Mouse (Mus musculus) right cerebral cortex, adult 18-20 months (tissue): Measurements from ENCODE around the gene Tmem91.
"Not testable (repeated sequence)": the region's sequence is repeated elsewhere in the genome, so short reads cannot be mapped to it uniquely, and the experiment has no call there.

Experiments used
- DNase-seq: peaks from one replicate; pipeline ENCODE4 v3.0.0; 2022; ENCODE audit warnings: mixed read lengths

Tmem91 gene

DNA sequence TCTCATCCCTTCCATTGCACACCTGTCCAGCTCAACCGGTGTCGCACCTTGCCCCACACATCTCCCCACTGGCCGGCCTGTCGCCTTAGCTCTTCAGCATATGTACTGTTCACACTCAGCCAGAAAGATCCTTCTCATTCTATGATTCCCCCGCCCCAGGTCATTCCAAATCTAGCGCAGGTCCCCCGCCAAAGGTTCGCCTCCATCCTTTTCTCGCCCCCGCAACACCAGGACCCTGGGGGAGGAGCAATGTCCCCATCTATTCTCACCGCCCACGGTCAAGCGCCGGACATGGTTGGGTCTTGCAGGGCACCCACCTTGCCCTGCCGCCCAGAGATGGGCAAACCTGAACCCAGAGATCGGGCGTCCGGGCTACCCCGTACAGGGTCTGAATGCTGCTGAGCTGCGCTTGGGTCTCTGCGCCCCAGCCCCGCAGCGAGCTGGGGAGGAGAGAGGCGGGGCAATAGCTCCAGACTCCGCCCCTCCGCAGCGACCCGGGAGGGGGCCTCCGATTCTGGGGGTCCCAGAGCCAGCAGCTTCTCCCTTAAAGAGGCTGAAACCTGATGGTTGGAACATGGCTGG is at the start of gene Tmem91:
TSS of gene Tmem91 (minus strand) at position 448 of the 582 bp plus-strand sequence.
- DNase-seq: no peak

DNA sequence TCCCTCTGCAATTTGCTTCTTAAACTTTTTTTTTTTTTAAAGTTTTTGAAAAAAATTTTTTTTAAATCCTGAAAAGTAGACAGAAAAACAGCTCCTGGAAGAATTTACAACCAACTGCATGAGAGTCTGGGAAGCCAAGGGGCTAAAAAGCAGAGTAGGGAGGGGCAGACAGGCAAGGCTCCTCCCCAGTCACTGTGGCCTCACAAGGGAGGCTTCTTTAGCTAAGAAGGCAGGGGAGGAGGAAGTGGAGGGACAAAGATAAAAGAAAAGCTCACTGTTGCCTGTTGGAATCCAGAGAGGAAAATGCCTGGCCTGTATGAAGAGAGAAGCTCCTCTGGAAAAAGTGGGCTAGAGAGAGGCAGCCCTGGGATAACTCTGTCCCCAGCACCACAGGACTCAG is 46.8 kb upstream of the Tmem91 start:
- DNase-seq: not testable (repeated sequence)

DNA sequence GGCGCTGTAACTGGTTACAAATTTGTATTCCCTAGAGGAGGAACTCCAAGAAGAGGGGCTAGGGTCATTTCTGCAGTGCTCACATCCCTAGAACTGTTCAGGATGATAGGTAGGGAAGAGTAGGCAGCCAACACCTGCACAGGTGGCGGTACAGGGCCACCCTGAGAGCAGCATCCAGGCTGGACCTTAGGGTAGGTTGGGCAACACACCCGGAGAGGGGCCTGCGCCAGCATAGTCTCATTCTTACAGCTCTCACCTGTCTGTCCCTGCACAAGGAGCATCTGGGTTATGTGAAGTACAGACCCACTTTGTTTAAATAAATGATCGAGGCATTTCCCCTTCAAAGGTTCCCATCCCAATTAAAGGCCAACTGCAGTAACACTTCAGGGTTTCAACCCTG is 45.8 kb upstream of the Tmem91 start:
- DNase-seq: no peak

DNA sequence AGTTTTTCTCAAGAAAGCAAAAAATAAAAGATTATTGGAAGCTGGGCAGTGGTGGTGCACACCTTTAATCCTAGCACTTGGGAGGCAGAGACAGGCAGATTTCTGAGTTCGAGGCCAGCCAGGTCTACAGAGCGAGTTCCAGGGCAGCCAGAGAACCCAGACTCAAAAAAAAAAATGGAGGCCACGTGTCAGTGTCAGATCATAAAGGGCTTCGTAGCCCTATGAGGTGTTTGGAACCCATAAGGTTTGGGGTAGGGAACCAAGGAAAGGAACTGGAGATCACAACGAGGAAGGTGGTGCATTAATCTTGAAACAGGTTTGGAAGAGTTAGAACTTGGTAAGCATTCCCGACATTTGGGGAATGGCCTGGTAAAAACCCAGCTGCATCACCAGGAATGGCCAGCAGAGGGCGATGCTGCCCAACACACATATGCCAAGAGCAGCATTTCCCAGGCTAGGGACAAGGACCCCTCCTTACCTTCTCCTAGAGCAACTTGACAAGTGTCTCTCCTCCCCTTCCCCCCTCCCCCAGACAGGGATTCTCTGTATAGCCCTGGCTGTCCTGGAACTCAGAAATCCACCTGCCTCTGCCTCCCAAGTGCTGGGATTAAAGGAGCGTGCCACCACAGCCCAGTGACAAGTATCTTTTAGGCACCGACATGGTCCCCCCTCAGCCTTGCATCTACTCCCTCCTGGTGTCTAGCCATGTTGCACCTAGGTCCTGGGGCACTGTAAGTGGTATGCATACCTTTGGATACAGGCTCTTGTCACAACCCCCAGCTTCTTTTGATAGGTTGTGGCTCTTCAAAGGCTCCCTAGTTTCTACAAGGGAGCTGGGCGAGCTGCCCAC is 45.0 kb upstream of the Tmem91 start:
- DNase-seq: peak; percentile 70

DNA sequence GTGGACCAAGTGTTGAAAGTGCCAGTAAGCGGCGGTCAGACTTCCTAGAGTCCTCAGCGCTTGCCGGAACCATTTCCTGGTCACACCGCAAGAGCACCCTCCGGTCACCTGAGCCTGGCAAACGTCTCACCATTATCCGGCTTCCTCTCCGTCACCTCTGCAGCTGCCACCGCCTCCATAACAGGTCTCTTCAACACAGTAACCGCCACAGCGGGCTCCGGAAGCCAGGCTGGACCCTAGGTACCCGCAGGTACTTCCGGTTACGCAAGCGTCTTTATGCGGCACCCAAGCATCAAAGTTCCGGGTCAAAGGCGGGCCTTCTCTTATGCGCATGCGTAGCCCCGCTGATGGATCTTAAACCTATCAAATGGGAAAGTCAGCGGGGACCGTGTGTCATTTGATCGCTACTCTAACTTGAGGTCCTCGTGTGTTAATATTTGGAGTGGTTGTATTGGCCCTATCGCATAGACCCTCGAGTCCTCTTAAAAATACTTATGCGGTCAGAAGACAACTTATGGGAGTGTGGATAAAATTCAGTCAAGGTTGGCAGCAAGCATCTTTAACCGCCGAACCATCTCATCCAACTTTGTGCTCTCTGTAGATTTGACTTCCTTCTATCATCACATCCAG is 43.9 kb upstream of the Tmem91 start, which contains the start of gene Ccdc97:
TSS of gene Ccdc97 (minus strand) at position 301 of the 630 bp plus-strand sequence.
- DNase-seq: peak; percentile 96

DNA sequence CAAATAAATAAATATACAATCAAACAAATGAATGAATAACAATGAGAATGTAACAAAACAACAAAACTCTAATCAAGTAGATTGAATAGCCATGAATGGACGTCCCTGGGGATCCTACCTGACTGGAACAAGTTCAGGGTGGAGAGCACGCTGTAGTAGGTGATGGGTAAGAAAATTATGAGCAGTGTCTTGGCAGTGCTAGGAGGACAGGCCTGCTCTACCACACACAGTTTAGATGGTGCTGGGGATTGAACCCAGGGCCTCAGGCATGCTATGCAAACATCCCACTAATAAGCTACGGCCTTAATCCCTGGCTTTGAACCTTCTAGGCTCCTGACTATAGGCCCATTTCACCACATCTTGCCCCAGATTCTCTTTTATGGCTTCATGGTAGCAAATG is 42.5 kb upstream of the Tmem91 start:
- no peak for DNase-seq

DNA sequence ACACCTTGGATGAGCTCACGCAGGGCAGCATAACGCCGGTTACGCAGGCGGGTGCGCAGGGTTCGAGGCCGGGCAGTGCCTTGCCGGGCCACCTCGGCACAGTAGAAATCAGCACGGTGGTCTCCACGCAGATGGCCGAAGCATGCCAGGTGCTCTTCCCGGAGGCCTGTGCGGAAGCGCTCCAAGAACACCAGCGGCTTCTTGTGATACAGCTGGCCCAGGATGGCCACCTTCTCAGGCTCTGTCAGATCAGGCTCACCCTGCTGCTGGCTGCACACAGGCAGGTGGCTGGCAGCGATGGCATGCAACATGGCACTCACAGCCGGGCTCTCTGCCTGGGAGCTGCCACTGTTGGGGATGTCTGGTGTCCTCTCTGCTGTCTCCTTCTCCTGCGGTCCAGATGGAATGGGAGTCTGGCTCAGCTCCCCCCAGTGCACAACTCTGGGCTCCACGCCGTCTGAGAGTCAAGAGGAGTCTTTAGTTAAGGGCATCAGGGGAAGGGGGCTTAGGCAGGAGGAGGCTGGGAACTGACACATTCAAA is 40.8 kb upstream of the Tmem91 start:
- no peak for DNase-seq

DNA sequence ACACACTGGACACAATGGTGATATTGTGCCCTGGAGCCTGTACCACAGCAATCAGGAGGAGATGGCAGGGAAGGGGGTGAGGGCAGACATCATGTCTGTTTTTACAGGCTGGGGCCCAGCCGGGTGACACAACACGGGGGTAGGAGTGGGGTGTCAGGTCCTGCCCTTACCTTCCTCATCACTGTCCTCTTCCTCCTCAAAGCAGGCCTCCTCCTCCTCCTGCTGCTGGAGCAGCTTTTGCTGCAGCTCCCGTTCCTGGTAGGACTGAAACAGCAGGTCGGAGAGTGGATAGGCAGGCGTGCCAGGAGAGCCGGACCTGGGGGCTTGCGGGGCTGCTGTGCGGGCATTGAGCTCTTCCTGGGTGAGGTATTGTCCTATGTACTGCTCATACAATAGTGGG is 39.6 kb upstream of the Tmem91 start:
- no peak for DNase-seq

DNA sequence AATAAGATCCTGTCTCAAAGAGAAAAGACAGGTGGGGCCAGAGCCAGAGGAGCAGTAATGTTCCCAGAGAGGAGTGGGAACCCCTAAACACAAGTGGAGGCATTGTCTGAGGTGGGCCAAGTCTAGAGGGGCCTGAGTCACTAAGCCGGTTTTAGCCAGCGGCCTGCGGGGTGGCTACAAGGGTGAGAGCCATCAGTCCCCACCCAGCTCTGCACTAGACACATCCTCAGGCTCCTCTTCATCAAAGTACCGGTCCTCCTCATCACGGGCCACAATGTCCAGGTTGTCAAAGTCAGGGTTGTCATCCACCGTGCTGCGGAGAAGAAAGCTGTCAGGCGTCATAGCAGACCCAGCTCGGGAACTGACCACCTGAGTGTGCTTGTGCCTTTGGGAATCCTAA is 37.8 kb upstream of the Tmem91 start:
- DNase-seq: no peak

DNA sequence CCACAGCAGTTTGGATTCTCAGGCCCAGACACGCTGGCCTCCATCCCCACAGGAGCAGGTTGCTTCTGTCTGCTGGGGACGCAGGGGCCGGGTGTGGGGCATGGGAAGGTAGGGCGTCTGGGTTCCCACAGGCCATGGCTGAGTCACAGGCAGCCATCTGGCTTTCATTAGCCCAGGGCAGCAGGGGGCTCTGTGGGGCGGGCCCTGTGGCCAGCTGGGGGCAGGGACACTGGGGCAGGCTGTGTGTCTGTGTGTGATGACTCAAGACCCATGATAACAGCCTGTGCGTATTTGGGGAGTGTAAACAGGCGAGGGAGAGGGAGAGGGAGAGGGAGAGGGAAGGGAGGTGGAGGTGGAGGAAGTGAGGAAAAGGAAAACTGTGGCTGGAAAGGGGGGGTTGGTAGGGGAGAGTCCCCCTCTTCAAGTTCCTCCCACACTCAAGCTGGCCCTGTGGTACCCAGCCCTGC is 36.8 kb upstream of the Tmem91 start:
- peak; percentile 76 for DNase-seq

DNA sequence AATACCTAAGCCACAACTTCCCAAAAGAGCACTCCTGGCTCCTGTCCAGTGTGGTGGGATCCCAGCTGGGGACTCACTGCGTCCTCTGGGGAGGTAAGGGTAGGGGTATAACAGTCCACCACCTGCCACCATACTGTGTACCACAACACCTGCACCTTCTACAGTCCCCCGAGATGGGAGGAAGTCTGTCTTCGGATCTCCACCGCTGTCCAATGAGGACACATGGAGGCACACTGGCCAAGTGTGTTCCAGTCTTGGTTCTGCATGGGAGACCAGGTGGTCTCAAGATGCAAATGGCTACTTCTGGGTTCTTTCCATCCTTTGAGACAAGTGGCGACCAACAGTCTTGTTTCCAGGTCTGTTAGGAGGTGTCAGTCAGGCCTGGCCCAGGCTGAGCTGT is 36.2 kb upstream of the Tmem91 start:
- no peak for DNase-seq

DNA sequence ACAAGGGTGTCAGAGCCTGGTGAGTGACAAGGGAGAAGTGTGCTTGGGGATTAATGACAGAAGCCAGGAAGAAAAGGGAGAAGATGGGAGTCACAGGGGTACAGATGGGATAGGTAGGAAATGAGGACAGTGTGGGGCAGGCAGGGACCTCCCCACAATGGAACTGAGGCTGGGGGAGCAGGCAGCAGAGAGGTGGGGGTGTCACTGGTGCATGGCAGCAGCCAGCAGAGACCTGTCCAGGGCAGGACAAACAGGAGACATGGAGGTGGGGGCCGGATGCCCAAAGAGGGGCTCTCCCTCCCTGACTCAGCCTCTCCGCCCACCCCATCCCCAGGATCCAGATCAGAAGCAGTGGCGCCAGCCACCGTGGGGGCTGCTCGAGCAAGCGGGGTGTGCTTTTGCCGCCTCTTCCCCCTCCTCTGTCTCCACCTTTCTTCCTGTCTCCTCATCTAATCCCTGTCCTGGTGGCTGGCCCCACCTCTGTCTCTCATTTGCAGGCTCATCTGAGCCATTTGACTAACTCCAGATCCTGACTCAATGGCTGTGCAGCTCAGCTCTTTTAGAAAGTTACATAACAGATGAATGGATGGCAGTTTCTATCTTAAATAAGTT is 35.7 kb upstream of the Tmem91 start:
- peak; percentile 81 for DNase-seq

DNA sequence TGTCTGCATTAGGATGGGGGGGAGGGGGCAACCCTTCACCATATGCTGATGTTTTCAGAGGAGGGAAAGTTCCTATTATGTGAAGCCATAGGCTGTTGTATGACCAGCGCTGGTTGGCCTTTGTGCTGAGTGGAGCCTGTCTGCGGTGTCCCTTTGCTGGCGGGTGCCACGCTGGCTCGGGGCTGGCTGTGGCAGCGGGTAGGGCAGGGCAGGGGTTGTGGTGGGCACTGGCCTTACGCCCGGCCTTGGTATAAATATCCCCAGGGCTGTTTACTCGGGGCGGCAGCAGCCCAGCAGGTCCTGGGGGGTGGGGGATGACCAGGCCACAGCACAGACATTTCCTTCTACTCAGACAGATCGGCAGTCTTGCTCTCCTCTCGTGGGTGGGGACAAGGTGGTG is 35.0 kb upstream of the Tmem91 start:
- DNase-seq: no peak

DNA sequence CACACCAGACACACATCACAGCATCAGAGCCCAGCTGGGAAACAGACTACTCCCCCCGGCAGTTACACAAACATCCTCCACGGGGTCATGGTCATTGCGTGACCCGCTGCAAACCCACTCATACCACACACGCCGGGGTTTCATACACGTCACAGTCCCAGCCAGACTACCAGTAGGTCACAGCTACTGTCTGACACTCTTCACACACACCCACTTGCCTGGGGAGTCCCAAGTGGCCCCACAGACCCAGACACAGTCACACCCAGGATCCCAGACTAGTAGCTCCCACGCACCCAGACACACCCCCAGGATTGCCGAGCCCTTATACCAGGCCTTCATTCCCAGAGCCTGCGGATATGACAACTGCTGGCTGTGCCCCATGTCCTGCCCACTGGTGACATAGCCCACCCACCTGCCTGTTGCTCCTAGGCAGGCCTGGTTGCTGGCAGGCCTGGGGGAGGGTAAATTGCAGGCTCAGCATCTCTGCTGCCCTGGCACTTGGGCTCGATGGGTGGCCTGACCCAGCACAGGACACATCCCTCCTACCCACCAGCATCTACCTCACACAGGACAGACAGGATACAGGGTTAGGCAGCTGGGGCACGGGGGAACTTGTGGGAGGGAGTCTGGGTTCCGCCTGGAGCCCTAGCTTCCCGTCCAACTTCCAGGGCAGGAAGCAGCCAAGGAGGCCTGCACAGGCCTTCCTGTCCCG is 32.8 kb upstream of the Tmem91 start:
- no peak for DNase-seq

DNA sequence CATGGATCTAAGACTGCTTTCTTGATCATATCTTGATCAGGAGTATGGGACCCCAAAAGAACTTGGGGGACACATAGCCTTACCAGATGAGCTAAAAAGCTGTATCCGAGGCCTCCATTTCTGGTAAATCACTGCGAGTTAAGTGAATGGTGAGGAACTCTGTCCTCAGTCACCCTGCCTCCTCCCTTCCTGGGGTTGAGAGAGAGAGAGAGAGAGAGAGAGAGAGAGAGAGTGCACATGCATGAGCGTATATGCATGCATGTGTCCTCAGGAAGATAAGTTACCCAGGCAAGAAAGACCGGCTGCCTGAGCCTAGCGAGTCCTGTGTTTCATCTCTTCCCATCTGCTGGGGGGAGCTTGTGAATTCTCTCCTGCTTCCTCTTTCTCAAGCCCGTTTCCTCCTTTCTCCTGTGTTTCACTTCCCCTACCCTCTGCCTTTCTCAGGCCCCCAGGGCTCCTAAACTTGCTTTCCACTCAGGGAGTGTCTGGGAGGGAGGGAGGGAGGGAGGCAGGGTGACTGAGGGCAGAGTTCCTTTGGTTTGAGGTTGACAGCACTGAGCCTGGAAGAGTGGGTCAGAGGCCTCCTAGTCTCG is 31.7 kb upstream of the Tmem91 start:
- no peak for DNase-seq

DNA sequence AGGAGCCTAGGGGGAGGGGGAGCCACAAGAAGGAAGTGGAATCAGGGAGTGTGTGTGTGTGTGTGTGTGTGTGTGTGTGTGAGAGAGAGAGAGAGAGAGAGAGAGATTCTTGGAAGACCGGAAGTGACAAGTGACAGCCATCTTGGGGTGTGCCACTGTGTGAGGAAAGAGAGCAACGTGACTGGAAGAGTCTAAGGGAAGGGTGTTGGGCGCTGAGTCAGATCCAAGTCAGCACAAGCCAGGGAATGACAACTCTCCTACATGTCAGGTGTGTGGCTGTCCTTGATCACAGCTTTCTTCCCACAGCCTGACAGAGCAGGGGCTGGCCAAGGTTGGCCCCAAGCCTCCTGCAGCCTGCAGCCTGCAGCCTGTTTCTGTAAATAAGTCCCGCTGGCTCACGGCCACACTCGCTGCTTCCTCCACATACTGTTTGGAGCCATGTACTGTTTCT is 30.9 kb upstream of the Tmem91 start:
- DNase-seq: peak; percentile 69

DNA sequence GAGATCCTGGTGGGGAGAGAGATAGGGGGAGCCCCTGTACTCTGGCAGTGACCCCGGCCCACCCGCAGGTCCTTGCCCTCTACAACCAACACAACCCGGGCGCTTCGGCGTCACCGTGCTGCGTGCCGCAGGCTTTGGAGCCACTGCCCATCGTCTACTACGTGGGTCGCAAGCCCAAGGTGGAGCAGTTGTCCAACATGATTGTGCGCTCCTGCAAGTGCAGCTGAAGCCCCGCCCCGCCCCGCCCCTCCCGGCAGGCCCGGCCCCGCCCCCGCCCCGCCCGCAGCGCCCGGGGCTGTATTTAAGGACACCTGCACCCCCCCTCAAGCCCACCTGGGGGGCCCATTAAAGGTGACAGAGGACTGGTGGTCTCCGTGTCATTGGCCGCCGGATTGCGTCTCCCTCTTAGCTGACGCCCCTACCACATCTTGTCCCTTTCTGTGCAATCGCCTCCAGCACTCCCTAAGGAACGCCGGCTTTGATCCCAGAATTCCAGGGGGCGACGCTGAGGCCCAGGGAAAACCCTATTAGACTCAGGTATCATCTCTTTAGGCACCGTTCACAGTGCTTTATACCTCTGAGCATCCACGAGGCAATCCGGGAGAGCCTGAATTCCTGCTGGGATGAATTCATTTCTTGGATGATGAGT is 29.9 kb upstream of the Tmem91 start:
- no peak for DNase-seq

DNA sequence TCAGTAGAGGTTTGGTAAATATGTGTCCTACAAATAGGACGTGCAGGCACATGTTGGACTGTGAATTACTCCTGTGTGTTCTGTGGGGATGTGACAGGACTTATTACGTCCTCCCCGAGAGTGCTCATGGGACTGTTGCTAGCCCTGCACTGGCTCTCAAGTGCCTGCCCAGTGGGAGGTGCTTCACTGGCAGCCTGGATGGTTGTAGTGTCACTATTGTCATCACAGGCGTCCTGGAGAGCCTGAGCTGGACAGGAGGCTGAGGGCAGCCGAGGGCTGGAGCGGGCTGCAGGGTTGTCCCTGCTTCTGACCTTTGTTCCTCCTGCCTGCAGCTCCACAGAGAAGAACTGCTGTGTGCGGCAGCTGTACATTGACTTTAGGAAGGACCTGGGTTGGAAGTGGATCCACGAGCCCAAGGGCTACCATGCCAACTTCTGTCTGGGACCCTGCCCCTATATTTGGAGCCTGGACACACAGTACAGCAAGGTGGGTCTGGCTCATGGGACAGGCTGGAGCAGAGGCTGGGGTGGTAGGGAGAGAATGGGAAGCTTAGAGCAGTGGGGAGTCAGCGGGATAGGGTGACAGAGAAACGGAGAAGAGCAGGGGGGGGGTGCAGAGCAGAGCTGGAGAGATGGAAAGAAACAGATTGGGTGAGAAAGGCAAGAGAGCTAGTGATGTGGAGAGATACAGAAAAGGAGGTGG is 29.0 kb upstream of the Tmem91 start:
- no peak for DNase-seq

DNA sequence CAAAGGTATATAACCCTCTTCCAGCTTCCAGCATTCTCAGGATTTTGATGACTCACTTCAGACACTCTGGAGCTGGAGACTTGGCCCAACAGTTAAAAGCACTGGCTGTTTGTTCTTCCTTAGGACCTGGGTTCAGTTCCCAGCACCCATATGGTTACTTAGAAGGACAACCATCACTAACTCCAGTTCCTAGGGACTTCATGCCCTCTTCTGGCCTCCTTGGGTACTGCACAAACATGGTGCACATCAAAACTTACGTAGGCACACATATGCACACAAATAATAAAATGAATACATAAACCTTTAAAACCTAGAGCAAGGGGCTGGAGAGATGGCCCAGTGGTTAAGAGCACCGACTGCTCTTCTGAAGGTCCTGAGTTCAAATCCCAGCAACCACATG is 27.4 kb upstream of the Tmem91 start:
- DNase-seq: no peak

DNA sequence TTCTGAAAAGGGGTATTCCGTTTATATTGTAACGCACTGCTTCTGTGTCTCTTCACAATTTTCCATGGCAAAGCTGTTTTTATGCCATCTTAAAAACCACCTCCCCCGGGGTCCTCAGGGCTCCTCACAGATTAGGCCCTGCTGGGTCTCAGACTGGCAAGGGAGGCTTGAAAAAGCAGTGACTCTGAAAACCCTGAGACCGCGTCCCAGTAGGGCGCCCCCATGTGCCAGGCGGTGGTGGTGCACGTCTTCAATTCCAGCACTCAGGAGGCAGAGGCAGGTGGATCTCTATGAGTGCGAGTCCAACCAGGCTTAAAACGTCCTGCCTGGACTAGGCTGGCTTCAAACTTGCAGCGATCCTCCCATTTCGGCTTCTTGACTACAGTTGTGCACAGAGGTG is 25.8 kb upstream of the Tmem91 start:
- no peak for DNase-seq

DNA sequence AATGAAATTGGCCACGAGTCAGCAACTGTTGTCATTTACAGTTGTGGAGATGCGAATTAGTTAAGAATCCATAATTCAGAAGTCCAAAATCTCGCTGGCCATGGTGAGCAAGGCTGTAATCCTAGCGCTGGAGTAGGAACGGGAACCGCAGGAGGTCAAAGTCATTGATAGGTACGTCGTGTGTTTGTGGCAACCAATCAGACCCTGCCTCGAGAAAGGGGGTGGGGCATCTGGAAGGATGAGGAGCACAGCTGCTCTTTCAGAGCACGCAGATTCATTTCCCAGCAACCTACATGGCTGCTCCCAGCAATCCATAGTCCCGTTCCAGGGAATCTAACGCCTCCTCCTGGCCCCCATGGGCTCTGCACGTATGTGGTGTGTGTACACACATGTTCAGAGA is 24.9 kb upstream of the Tmem91 start:
- DNase-seq: no peak
